Mouse (Mus musculus) cortical plate, adult 2 months (tissue): Measurements from ENCODE around the gene Tmem51.

ENCODE experiments used
- CTCF ChIP-seq: fragments of 200-500 bp; IDR thresholded peaks from 2 replicates; pipeline ENCODE4 v1.5.1; 2011; ENCODE audit warnings: mild to moderate bottlenecking, control low read depth, low read length; ENCODE audit not compliant: insufficient read depth; ENCODE audit errors: extremely low read depth
- POLR2A ChIP-seq: fragments of 200-500 bp; IDR thresholded peaks from 2 replicates; pipeline ENCODE4 v1.6.1; 2011; ENCODE audit warnings: mild to moderate bottlenecking, low read length, control low read depth; ENCODE audit not compliant: insufficient read depth; ENCODE audit errors: extremely low read depth

- TF ChIP-seq POLR2A (no peak), CTCF (no peak)
These were observed 37.1 kb downstream of the Tmem51 start for GRCm38 (mm10) chr4:142047005-142047404.
